Mouse (Mus musculus) liver, embryonic 13.5 days (tissue): ENCODE results near the gene Retreg1. TPM values are rescaled to one million over a fixed set of nuclear protein-coding genes. Genes with fewer than 3 reads are reported as not detected.

Experiments
- ATAC-seq: fragments of 200-750 bp; cut with Nextera tagmentation; 2 replicates; pipeline ENCODE4 v1.8.0; 2017; ENCODE audit warnings: low read depth, mild to moderate bottlenecking, moderate number of reproducible peaks, moderate library complexity
- DNase-seq: peaks from one replicate; pipeline ENCODE4 v3.0.0; 2022
- H3K27ac ChIP-seq: fragments of 300-500 bp; sonication (generic); 2 replicates; pipeline ENCODE4 v1.5.1; 2015; ENCODE audit warnings: moderate library complexity, mild to moderate bottlenecking, inconsistent platforms
- H3K27me3 ChIP-seq: fragments of 300-500 bp; sonication (generic); 2 replicates; pipeline ENCODE4 v1.6.1; 2015; ENCODE audit warnings: mild to moderate bottlenecking, inconsistent platforms
- H3K36me3 ChIP-seq: fragments of 300-500 bp; sonication (generic); 2 replicates; pipeline ENCODE4 v1.6.1; 2015; ENCODE audit warnings: mild to moderate bottlenecking, inconsistent platforms
- H3K4me1 ChIP-seq: fragments of 300-500 bp; sonication (generic); replicated peaks from 2 replicates; pipeline ENCODE4 v1.6.1; 2015; ENCODE audit warnings: inconsistent platforms
- H3K4me2 ChIP-seq: fragments of 300-500 bp; sonication (generic); 2 replicates; pipeline ENCODE4 v1.6.1; 2015; ENCODE audit warnings: inconsistent platforms, mild to moderate bottlenecking, moderate library complexity
- H3K4me3 ChIP-seq: fragments of 300-500 bp; sonication (generic); replicated peaks from 2 replicates; pipeline ENCODE4 v1.5.1; 2015; ENCODE audit warnings: mild to moderate bottlenecking, inconsistent platforms
- H3K9ac ChIP-seq: fragments of 300-500 bp; sonication (generic); 2 replicates; pipeline ENCODE4 v1.6.1; 2015; ENCODE audit warnings: mild to moderate bottlenecking, inconsistent platforms
- H3K9me3 ChIP-seq: fragments of 300-500 bp; sonication (generic); replicated peaks from 2 replicates; pipeline ENCODE4 v1.6.1; 2016; ENCODE audit warnings: inconsistent platforms
- WGBS: fragments of 180-500 bp; shearing (Covaris S2); methylation state at CpG from one replicate; pipeline ENCODE4 v1.1.7; 2015; ENCODE audit not compliant: insufficient replicate concordance; 5-methylcytosine and 5-hydroxymethylcytosine counted together
- polyA plus RNA-seq: library from polyadenylated mRNA; unstranded; fragments of >200 nt; fragmentation: Nextera tagmentation; extraction: Ambion mirVana; gene quantifications from 2 replicates; pipeline ENCODE4 v1.2.1, GENCODE M21; 2015

Gene Retreg1
- polyA plus RNA-seq, 1 experiment from 2014 or later, result 1.4 TPM

DNA sequence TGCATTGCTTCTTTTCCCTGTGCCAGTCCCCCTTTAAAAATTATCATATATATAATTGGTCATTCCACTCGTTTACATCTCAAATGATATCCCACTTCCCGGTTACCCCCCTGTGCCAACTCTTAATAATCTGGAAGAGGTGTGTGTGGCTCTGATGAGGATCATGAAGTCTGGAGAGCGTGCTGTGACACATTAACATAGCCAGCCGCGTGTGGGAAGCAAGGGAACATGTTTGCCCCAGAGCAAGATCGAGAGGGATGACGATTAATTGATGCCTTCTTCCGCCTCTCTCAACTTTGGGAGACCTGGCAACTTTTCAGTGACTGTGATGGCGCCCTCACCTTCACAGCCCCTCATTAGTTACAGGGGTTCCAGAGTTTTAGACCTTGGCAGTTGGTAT is 106.7 kb downstream of the Retreg1 start:
- Histone ChIP-seq H3K36me3 (no peaks in the 10 kb centered on the region), H3K9me3 (no peaks in the 10 kb centered on the region), H3K27ac (no peak overlapping the region), H3K4me3 (no peak overlapping the region), H3K4me2 (no peak overlapping the region), H3K9ac (no peak overlapping the region), H3K4me1 (0 out of 2 replicates have a peak, but pooled peaks cover 3% of the 10 kb centered on the region), H3K27me3 (no peaks in the 10 kb centered on the region)
- 71% methylated on average over 9 of the region's 9 CpGs for WGBS
- no peak for DNase-seq
- ATAC-seq, result no peak

DNA sequence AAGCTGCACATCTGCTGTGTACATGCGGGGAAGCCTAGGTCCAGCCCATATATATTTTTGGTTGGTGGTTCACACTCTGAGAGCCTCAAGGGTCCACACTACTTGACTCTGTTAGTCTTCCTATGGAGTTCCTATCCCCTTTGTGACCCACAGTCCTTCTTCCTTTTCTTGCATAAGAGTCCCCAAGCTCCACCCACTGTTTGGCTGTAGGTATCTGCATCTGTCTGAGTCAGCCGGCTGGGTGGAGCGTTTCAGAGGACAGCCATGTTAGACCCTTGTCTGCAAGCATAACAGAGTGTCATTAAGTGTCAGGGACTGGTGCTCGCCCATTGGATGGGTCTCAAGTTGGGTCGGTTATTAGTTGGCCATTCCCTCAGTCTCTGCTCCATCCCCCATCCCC is 107.6 kb downstream of the Retreg1 start:
- Histone ChIP-seq H3K27me3 (no peaks in the 10 kb centered on the region), H3K36me3 (no peaks in the 10 kb centered on the region), H3K4me1 (0 out of 2 replicates have a peak, but pooled peaks cover 3% of the 10 kb centered on the region), H3K4me2 (no peak overlapping the region), H3K9ac (no peak overlapping the region), H3K9me3 (no peaks in the 10 kb centered on the region), H3K4me3 (no peak overlapping the region), H3K27ac (no peak overlapping the region)
- 55% methylated on average over 5 of the region's 5 CpGs for WGBS
- DNase-seq (no peak), ATAC-seq (no peak)

GRCm38 (mm10) chr15:25951037-25951436 is 108.1 kb downstream of the Retreg1 start:
- no peak overlapping the region for H3K27ac ChIP-seq
- ATAC-seq, result no peak
- WGBS, result 43% methylated on average over 4 of the region's 4 CpGs

DNA sequence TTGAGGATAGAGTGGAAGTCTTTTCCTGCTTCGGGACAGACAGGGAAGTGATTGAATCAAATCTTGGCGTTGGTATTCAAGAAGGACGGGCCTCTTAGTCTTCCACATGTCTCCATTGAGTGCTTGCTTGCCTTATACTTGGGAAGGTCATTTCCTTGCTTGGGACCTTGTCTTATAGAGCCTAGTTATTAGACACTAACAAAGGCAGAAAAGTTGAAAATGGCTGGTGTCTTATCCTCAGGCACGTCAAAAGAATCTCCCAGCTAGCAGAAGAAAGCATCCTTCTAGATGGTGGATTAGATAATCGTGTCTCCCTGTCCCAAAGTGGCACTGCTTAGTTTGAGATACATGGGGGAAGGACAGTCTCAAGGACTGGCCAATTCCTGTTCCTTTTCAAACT is 113.0 kb downstream of the Retreg1 start:
- no peak overlapping the region for H3K4me3 ChIP-seq
- no peak overlapping the region for H3K4me2 ChIP-seq
- no peaks in the 10 kb centered on the region for H3K27me3 ChIP-seq
- H3K4me1 ChIP-seq, result no peaks in the 10 kb centered on the region
- no peaks in the 10 kb centered on the region for H3K9me3 ChIP-seq
- ATAC-seq (no peak), DNase-seq (no peak)
- 54% methylated on average over 5 of the region's 5 CpGs for WGBS
- no peak overlapping the region for H3K27ac ChIP-seq
- H3K9ac ChIP-seq, result no peak overlapping the region
- H3K36me3 ChIP-seq, result no peaks in the 10 kb centered on the region

More at GRCm38 (mm10) chr15:25951037-25951436, 108.1 kb downstream of the Retreg1 start:
- Histone ChIP-seq H3K27me3 (no peaks in the 10 kb centered on the region), H3K4me2 (no peak overlapping the region), H3K36me3 (no peaks in the 10 kb centered on the region), H3K9ac (no peak overlapping the region), H3K4me1 (0 out of 2 replicates have a peak, but pooled peaks cover 3% of the 10 kb centered on the region), H3K9me3 (no peaks in the 10 kb centered on the region), H3K4me3 (no peak overlapping the region)
- no peak for DNase-seq

GRCm38 (mm10) chr15:25956422-25957117 is 113.6 kb downstream of the Retreg1 start:
- Histone ChIP-seq H3K9ac (no peak overlapping the region), H3K4me1 (no peaks in the 10 kb centered on the region), H3K36me3 (no peaks in the 10 kb centered on the region), H3K4me3 (no peak overlapping the region), H3K27me3 (no peaks in the 10 kb centered on the region), H3K9me3 (no peaks in the 10 kb centered on the region), H3K27ac (no peak overlapping the region), H3K4me2 (no peak overlapping the region)
- 58% methylated on average over 11 of the region's 11 CpGs for WGBS
- ATAC-seq, result no peak
- no peak for DNase-seq

GRCm38 (mm10) chr15:25957651-25958050 is 114.7 kb downstream of the Retreg1 start:
- Histone ChIP-seq H3K9me3 (no peaks in the 10 kb centered on the region), H3K4me2 (no peak overlapping the region), H3K27ac (no peak overlapping the region), H3K4me3 (no peak overlapping the region), H3K27me3 (no peaks in the 10 kb centered on the region), H3K36me3 (no peaks in the 10 kb centered on the region), H3K4me1 (no peaks in the 10 kb centered on the region), H3K9ac (no peak overlapping the region)
- no peak for ATAC-seq
- 70% methylated on average over 10 of the region's 10 CpGs for WGBS
- DNase-seq, result no peak

- H3K27ac ChIP-seq, result no peak overlapping the region
- no peak overlapping the region for H3K9ac ChIP-seq
- H3K9me3 ChIP-seq, result no peaks in the 10 kb centered on the region
- WGBS, result 40% methylated on average over 5 of the region's 5 CpGs
- DNase-seq, result no peak
- H3K4me1 ChIP-seq, result no peaks in the 10 kb centered on the region
- H3K4me2 ChIP-seq, result no peak overlapping the region
- no peaks in the 10 kb centered on the region for H3K27me3 ChIP-seq
- no peak for ATAC-seq
- no peak overlapping the region for H3K4me3 ChIP-seq
- H3K36me3 ChIP-seq, result no peaks in the 10 kb centered on the region
Measured at GRCm38 (mm10) chr15:25959375-25959774, 116.4 kb downstream of the Retreg1 start.

DNA sequence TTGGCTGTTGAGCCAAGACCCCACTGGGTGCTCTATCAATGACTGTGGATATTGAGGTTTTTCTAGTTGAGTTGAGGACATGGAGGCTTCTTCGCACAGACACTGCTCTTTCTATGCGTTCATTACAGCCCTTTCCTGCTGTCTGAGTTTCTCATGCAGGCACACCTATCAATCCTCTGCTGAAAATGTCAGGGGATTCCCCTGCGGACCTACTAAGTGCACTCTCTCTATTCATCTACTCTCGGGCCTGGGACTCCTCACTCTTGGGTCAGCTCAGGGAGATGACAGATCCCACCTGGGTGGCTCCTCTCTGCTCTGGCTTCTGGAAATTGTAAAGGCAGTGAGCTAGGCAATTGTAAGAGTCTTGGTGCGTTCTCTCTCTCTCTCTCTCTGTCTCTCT is 117.3 kb downstream of the Retreg1 start:
- Histone ChIP-seq H3K9me3 (no peaks in the 10 kb centered on the region), H3K4me3 (no peak overlapping the region), H3K27ac (no peak overlapping the region), H3K9ac (no peak overlapping the region), H3K27me3 (no peaks in the 10 kb centered on the region), H3K4me1 (no peaks in the 10 kb centered on the region), H3K36me3 (no peaks in the 10 kb centered on the region), H3K4me2 (no peak overlapping the region)
- 63% methylated on average over 5 of the region's 5 CpGs for WGBS
- no peak for ATAC-seq
- no peak for DNase-seq

- H3K27ac ChIP-seq, result no peak overlapping the region
- ATAC-seq (no peak), DNase-seq (no peak)
- 47% methylated on average over 6 of the region's 6 CpGs for WGBS
- H3K36me3 ChIP-seq, result no peaks in the 10 kb centered on the region
- no peaks in the 10 kb centered on the region for H3K9me3 ChIP-seq
- H3K27me3 ChIP-seq, result no peaks in the 10 kb centered on the region
- H3K4me2 ChIP-seq, result no peak overlapping the region
- H3K4me1 ChIP-seq, result no peaks in the 10 kb centered on the region
- no peak overlapping the region for H3K9ac ChIP-seq
- H3K4me3 ChIP-seq, result no peak overlapping the region
Measured at GRCm38 (mm10) chr15:25966220-25966774, 123.3 kb downstream of the Retreg1 start.

DNA sequence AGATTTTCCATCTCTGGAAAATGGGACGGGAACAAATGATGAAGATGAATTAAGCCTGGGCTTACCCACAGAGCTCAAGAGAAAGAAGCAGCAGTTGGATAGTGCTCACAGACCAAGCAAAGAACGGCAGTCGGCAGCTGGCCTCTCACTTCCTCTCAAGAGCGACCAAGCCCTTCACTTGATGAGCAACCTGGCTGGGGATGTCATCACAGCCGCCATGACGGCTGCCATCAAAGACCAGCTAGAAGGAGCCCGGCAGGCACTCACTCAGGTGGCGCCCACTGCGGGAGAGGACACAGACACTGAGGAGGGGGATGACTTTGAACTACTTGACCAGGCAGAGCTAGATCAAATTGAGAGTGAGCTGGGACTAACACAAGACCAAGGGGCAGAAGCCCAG is 128.6 kb downstream of the Retreg1 start:
- no peaks in the 10 kb centered on the region for H3K36me3 ChIP-seq
- H3K27ac ChIP-seq, result no peak overlapping the region
- H3K4me1 ChIP-seq, result no peaks in the 10 kb centered on the region
- ATAC-seq (no peak), DNase-seq (no peak)
- H3K9ac ChIP-seq, result no peak overlapping the region
- H3K4me2 ChIP-seq, result no peak overlapping the region
- H3K4me3 ChIP-seq, result no peak overlapping the region
- H3K27me3 ChIP-seq, result no peaks in the 10 kb centered on the region
- H3K9me3 ChIP-seq, result no peaks in the 10 kb centered on the region
- 60% methylated on average over 9 of the region's 9 CpGs for WGBS

DNA sequence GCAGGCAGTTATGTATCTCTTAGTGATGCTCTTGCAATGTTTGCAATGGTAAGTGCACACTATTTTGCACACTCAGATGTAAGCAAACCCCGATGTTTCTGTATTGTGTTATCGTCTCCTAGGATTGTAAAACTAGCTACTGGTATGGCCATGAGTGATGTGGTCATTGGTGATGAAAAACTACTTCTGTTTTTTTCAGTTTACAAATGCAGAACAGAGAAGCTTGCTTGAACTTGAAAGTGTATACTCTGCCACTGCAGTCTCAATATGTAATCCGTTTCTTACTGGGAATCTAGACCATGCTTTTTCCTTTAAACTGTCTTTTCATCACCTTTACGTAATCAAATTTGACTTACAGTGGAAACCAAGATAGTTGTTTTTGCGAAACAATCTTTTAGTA is 129.8 kb downstream of the Retreg1 start:
- H3K4me1 ChIP-seq, result no peaks in the 10 kb centered on the region
- no peak overlapping the region for H3K9ac ChIP-seq
- DNase-seq (no peak), ATAC-seq (no peak)
- no peak overlapping the region for H3K4me3 ChIP-seq
- no peaks in the 10 kb centered on the region for H3K9me3 ChIP-seq
- no peaks in the 10 kb centered on the region for H3K27me3 ChIP-seq
- no peaks in the 10 kb centered on the region for H3K36me3 ChIP-seq
- 58% methylated on average over 5 of the region's 5 CpGs for WGBS
- no peak overlapping the region for H3K27ac ChIP-seq
- H3K4me2 ChIP-seq, result no peak overlapping the region

- Histone ChIP-seq H3K27ac (no peak overlapping the region), H3K4me3 (no peak overlapping the region), H3K9ac (no peak overlapping the region), H3K4me2 (no peak overlapping the region), H3K27me3 (no peaks in the 10 kb centered on the region), H3K36me3 (no peaks in the 10 kb centered on the region), H3K9me3 (no peaks in the 10 kb centered on the region), H3K4me1 (no peaks in the 10 kb centered on the region)
- DNase-seq (no peak), ATAC-seq (no peak)
- whole genome bisulfite sequencing, result 74% methylated on average over 4 of the region's 4 CpGs
Measured at GRCm38 (mm10) chr15:25974352-25974751, 131.4 kb downstream of the Retreg1 start.
